In genomic region chr2:31239203-31239696, GRCm38 (mm10) we compare ENCODE assay signal across 8 mouse cellular contexts. TPM values are rescaled to one million over a fixed set of nuclear protein-coding genes. Genes with fewer than 3 reads are reported as not detected.
A peak's percentile ranks its signal among the peaks of the same experiment; 100 is the strongest.
DNase-seq lines count a peak whose midpoint lies in the region; ATAC-seq and TF ChIP-seq lines count a peak whose summit lies in the region.

No protein-coding gene starts in this region.

- peaks cover 2% of the 10 kb centered on the region; the same call in 1 of the 2 replicates for H3K27me3 ChIP-seq in forebrain, embryonic 11.5 days (ENCODE audit: control insufficient read depth, insufficient read depth, low read length)
- no peaks in the 10 kb centered on the region for H3K27me3 ChIP-seq in limb, embryonic 11.5 days (ENCODE audit: control insufficient read depth, insufficient read depth, low read length)
- H3K27me3 ChIP-seq in midbrain, postnatal 0 days (ENCODE audit: insufficient read depth, low read length) = no peaks in the 10 kb centered on the region

- peak overlapping the region; percentile 33; the same call in 1 of the 2 replicates for H3K4me2 ChIP-seq in forebrain, embryonic 11.5 days (ENCODE audit: low read depth, low read length, severe bottlenecking)
- peak overlapping the region; percentile 26; the same call in 1 of the 2 replicates for H3K4me2 ChIP-seq in limb, embryonic 11.5 days (ENCODE audit: low read depth, severe bottlenecking)
- peak overlapping the region; percentile 6; the same call in 1 of the 2 replicates for H3K4me2 ChIP-seq in midbrain, postnatal 0 days (ENCODE audit: low read depth, low read length, poor library complexity, severe bottlenecking)

- TF ChIP-seq CTCF in bone marrow macrophage, adult 2 months (IDR thresholded peaks at IDR 0.05; ENCODE audit: low read depth, low read length) = peak; percentile 45
- peak; percentile 62 for TF ChIP-seq CTCF in midbrain, postnatal 0 days (IDR thresholded peaks at IDR 0.05)

- peaks cover 12% of the 10 kb centered on the region for H3K4me1 ChIP-seq in bone marrow macrophage, adult 2 months (ENCODE audit: control insufficient read depth, insufficient read depth, low read length)
- no peaks in the 10 kb centered on the region; the same call in 1 of the 2 replicates for H3K4me1 ChIP-seq in forebrain, embryonic 11.5 days (replicated peaks; ENCODE audit: control insufficient read depth, insufficient read depth, low read length)
- H3K4me1 ChIP-seq in limb, embryonic 11.5 days (ENCODE audit: control insufficient read depth, insufficient read depth, low read length) = no peaks in the 10 kb centered on the region
- no peaks in the 10 kb centered on the region for H3K4me1 ChIP-seq in midbrain, postnatal 0 days (ENCODE audit: insufficient read depth, low read length)

- peak overlapping the region; percentile 76 for H3K27ac ChIP-seq in bone marrow macrophage, adult 2 months (ENCODE audit: insufficient read depth, low read depth, low read length)
- H3K27ac ChIP-seq in forebrain, embryonic 11.5 days (ENCODE audit: low read depth, low read length) = no peak overlapping the region
- H3K27ac ChIP-seq in limb, embryonic 11.5 days (replicated peaks; ENCODE audit: low read depth, low read length) = no peak overlapping the region
- peak overlapping the region; percentile 26; the same call in 1 of the 2 replicates for H3K27ac ChIP-seq in midbrain, postnatal 0 days (ENCODE audit: low read depth, low read length)

- WGBS in forebrain, embryonic 11.5 days = 40% methylated on average over 23 of the region's 23 CpGs
- 35% methylated on average over 23 of the region's 23 CpGs for WGBS in limb, embryonic 11.5 days
- 38% methylated on average over 23 of the region's 23 CpGs for WGBS in midbrain, postnatal 0 days

- DNase-seq in layer of hippocampus, adult 9-11 months = peak; percentile 66
- DNase-seq in layer of hippocampus, adult 8-10 months (ENCODE audit: low spot score in 2 of 2) = no peak
- peak; percentile 66 for DNase-seq in forebrain, embryonic 11.5 days (ENCODE audit: low spot score)
- DNase-seq in limb, embryonic 11.5 days (ENCODE audit: low spot score) = peak; percentile 45
- peak; percentile 66 for DNase-seq in midbrain, postnatal 0 days (ENCODE audit: low spot score)
- no peak for DNase-seq in testis, postnatal 14 days (ENCODE audit: low spot score)

- no peak for ATAC-seq in forebrain, embryonic 11.5 days (replicated peaks; ENCODE audit: low FRiP score)
- no peak for ATAC-seq in limb, embryonic 11.5 days (ENCODE audit: insufficient number of reproducible peaks, low FRiP score, low TSS enrichment, low read depth)
- peak; percentile 72; the same call in 1 of the 2 replicates for ATAC-seq in midbrain, postnatal 0 days (ENCODE audit: low FRiP score)
- ATAC-seq in activated CD4-positive, CD25-positive, alpha-beta regulatory T cell, adult 4 months = no peak

- TF ChIP-seq POLR2A in bone marrow macrophage, adult 2 months (IDR thresholded peaks at IDR 0.05; ENCODE audit: borderline replicate concordance, low read depth, low read length) = no peak

- H3K9ac ChIP-seq in forebrain, embryonic 11.5 days (ENCODE audit: low read length) = no peak overlapping the region; the same call in 1 of the 2 replicates
- H3K9ac ChIP-seq in limb, embryonic 11.5 days (ENCODE audit: low read length) = no peak overlapping the region
- no peak overlapping the region for H3K9ac ChIP-seq in midbrain, postnatal 0 days (replicated peaks; ENCODE audit: low read length, poor library complexity, severe bottlenecking)

- H3K9me3 ChIP-seq in forebrain, embryonic 11.5 days (ENCODE audit: control insufficient read depth, low read length) = no peaks in the 10 kb centered on the region
- H3K9me3 ChIP-seq in limb, embryonic 11.5 days (ENCODE audit: control insufficient read depth, low read length) = no peaks in the 10 kb centered on the region
- H3K9me3 ChIP-seq in midbrain, postnatal 0 days (ENCODE audit: low read length) = no peaks in the 10 kb centered on the region

- H3K4me3 ChIP-seq in bone marrow macrophage, adult 2 months (ENCODE audit: insufficient read depth, low read length) = peak overlapping the region; percentile 55
- H3K4me3 ChIP-seq in forebrain, embryonic 11.5 days (ENCODE audit: low read depth, low read length) = peak overlapping the region; percentile 12; the same call in 1 of the 2 replicates
- H3K4me3 ChIP-seq in limb, embryonic 11.5 days (ENCODE audit: low read depth, low read length) = no peak overlapping the region
- no peak overlapping the region for H3K4me3 ChIP-seq in midbrain, postnatal 0 days (ENCODE audit: low read depth, low read length)

- H3K36me3 ChIP-seq in forebrain, embryonic 11.5 days (ENCODE audit: control insufficient read depth, insufficient read depth, low read length) = no peaks in the 10 kb centered on the region
- H3K36me3 ChIP-seq in limb, embryonic 11.5 days (ENCODE audit: control insufficient read depth, insufficient read depth, low read length) = no peaks in the 10 kb centered on the region
- no peaks in the 10 kb centered on the region for H3K36me3 ChIP-seq in midbrain, postnatal 0 days (ENCODE audit: insufficient read depth, low read length)

RNA-seq across cellular contexts. Expression of gene Ncs1, which starts 6.4 kb away (rescaled TPM):
- 100 to 1,000 TPM; 243 to 310 (median 283) TPM for total RNA-seq in layer of hippocampus, adult 8-10 months (2022)
- 1.3 and 2.5 TPM in 2 replicates for polyA plus RNA-seq in bone marrow macrophage, adult 2 months (2012; ENCODE audit: insufficient read depth, insufficient read length, missing spikeins)
- 65.6 and 69.2 TPM in 2 replicates for polyA plus RNA-seq in forebrain, embryonic 11.5 days (2014; fragmentation: Nextera tagmentation; extraction: Ambion mirVana)
- polyA plus RNA-seq in limb, embryonic 11.5 days (2014; fragmentation: Nextera tagmentation; extraction: Ambion mirVana) = 59.6 and 61.9 TPM in 2 replicates
- 190 and 202 TPM in 2 replicates for total RNA-seq in midbrain, postnatal 0 days (2014; rRNA removed)
- polyA plus RNA-seq in midbrain, postnatal 0 days (2015; fragmentation: Nextera tagmentation; extraction: Ambion mirVana) = 181 and 183 TPM in 2 replicates
- polyA plus RNA-seq in activated CD4-positive, CD25-positive, alpha-beta regulatory T cell, adult 4 months (2017; shearing (Covaris generic)) = 1 to 10 TPM in 1 of 2 experiments, under 1 TPM in 1; 0.53 to 1.4 TPM

Comparison
In these comparisons a context has a peak if more than half of its experiments do, and no peak if none do; other contexts are left out.
1. DNase-seq: peak in layer of hippocampus, adult 9-11 months (single experiment), forebrain, embryonic 11.5 days (single experiment), limb, embryonic 11.5 days (single experiment) and midbrain, postnatal 0 days (single experiment); none in layer of hippocampus, adult 8-10 months (0 of 2) and testis, postnatal 14 days (single experiment).
2. H3K27ac ChIP-seq: peak in bone marrow macrophage, adult 2 months (single experiment) and midbrain, postnatal 0 days (single experiment); none in forebrain, embryonic 11.5 days (single experiment) and limb, embryonic 11.5 days (single experiment).
3. H3K4me3 ChIP-seq: peak in bone marrow macrophage, adult 2 months (single experiment) and forebrain, embryonic 11.5 days (single experiment); none in limb, embryonic 11.5 days (single experiment) and midbrain, postnatal 0 days (single experiment).
4. RNA of gene Ncs1, which starts 6.4 kb away (polyA plus RNA-seq): 181 to 183 TPM in midbrain, postnatal 0 days, 65.6 to 69.2 TPM in forebrain, embryonic 11.5 days and 59.6 to 61.9 TPM in limb, embryonic 11.5 days; 1.3 to 2.5 TPM in bone marrow macrophage, adult 2 months and 0.53 to 1.4 TPM in activated CD4-positive, CD25-positive, alpha-beta regulatory T cell, adult 4 months; every median in the first group is over 10 times any median in the second.
5. Peak in every context shown above with its lines, with median percentiles within 50 percentile points of each other: H3K4me2 ChIP-seq.